Mouse (Mus musculus): Measurements from ENCODE around the gene C1s2. TPM values are rescaled to one million over a fixed set of nuclear protein-coding genes. Genes with fewer than 3 reads are reported as not detected.
"Not testable (repeated sequence)": the region's sequence is repeated elsewhere in the genome, so short reads cannot be mapped to it uniquely, and the experiment has no call there.

Gene C1s2
- polyA plus RNA-seq, 1 experiment, result 0.32 TPM

DNA sequence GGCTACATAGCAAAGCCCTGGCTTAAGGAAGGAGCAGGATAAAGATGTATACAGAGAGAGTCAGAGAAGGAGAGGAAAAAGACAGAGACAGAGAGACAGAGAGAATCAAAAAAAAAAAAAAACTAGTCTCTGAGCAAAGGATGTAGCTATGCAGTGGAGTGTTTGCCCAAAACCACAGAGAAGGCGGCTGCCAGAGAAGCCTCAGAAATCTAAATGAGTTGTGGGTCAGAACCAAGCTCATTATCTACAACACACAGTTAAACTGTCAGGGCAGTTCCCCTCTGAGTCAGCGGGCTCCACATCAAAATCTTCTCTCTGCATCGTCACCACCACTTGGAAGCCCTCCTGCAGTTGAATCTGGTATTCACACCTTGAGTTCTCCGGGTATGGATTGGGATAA is 5.1 kb downstream of the C1s2 start:
- H3K4me3 ChIP-seq (ENCODE audit: control insufficient read depth, low read depth, low read length), result no peak overlapping the region
- no peaks in the 10 kb centered on the region for H3K36me3 ChIP-seq (ENCODE audit: control insufficient read depth, insufficient read depth, low read length)
- TF ChIP-seq POLR2A (IDR thresholded peaks at IDR 0.05; ENCODE audit: control insufficient read depth, low read depth, low read length) (no peak), CTCF (IDR thresholded peaks at IDR 0.05; ENCODE audit: control insufficient read depth, insufficient read depth, insufficient replicate concordance, low read depth, low read length) (no peak)
- H3K27me3 ChIP-seq (ENCODE audit: control insufficient read depth, insufficient read depth, low read length), result no peaks in the 10 kb centered on the region
- no peak overlapping the region for H3K27ac ChIP-seq (ENCODE audit: control insufficient read depth, insufficient read depth, low read depth, low read length)
- H3K4me1 ChIP-seq (ENCODE audit: control insufficient read depth, insufficient read depth, low read length), result no peaks in the 10 kb centered on the region

DNA sequence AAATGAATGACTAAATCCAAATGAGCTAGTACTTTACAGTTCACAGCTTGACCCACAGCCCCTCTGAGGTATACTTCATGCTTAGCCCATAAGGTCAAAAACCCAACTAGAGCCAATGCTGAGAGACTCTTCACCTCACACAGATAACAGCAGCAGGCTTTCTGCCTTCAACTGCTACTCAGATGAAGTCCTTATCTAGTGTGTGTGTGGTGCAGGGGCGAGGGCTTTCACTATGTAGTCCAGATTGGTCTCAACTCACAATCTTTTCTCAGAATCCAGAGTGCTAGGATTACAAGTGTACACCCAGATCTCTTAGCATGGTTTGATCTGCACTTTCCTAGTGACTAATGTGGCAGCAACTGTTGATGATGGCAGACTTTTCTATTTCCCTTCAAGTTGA is 9.7 kb downstream of the C1s2 start:
- not testable (repeated sequence) for H3K27ac ChIP-seq (ENCODE audit: control insufficient read depth, insufficient read depth, low read depth, low read length); H3K4me1 ChIP-seq (ENCODE audit: control insufficient read depth, insufficient read depth, low read length); H3K27me3 ChIP-seq (ENCODE audit: control insufficient read depth, insufficient read depth, low read length); H3K4me3 ChIP-seq (ENCODE audit: control insufficient read depth, low read depth, low read length); H3K36me3 ChIP-seq (ENCODE audit: control insufficient read depth, insufficient read depth, low read length)

DNA sequence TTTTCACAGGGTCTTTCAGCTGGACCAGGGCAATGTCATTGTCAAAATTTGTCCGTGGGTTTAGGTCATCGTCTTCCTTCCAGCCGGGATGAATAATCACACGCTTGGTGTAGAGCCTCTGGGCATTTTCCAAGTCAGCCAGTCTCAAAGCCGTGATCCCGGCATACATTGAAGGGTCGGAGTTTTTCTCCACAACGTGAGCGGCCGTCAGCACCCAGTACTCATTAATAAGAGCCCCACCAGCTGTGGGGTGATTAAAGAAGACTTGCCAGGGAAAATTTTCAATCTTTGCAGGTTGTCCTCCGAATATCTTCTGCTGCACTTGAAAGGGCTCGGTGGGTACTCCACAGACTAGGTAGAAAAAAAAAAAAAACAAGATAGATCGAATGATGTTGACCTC is 10.3 kb downstream of the C1s2 start:
- H3K27ac ChIP-seq (ENCODE audit: control insufficient read depth, insufficient read depth, low read depth, low read length), result no peak overlapping the region
- TF ChIP-seq CTCF (IDR thresholded peaks at IDR 0.05; ENCODE audit: control insufficient read depth, insufficient read depth, insufficient replicate concordance, low read depth, low read length), result no peak
- no peak for TF ChIP-seq POLR2A (IDR thresholded peaks at IDR 0.05; ENCODE audit: control insufficient read depth, low read depth, low read length)
- H3K36me3 ChIP-seq (ENCODE audit: control insufficient read depth, insufficient read depth, low read length), result no peaks in the 10 kb centered on the region
- H3K27me3 ChIP-seq (ENCODE audit: control insufficient read depth, insufficient read depth, low read length), result no peaks in the 10 kb centered on the region
- H3K4me3 ChIP-seq (ENCODE audit: control insufficient read depth, low read depth, low read length), result no peak overlapping the region
- no peaks in the 10 kb centered on the region for H3K4me1 ChIP-seq (ENCODE audit: control insufficient read depth, insufficient read depth, low read length)

DNA sequence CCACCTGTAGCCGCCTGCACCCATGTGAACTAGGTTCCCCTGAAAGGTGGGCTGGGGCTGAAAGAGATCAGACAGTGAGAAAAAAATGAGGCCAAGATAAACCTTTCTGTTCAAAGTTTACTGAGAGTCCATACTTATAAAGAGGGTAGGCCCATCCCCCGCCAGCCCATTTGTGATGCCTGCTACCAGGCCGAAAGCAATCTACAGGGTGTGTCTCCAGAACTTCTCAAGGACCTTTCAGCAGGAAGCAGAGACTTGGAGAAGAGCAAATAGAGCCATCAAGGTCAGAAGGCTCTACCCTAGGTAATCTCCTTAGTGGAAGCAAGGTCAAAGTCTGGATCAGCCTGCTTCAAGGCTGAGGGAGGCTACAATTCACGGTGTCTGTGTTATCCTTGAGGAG is 33.9 kb downstream of the C1s2 start:
- Histone ChIP-seq H3K4me3 (ENCODE audit: control insufficient read depth, low read depth, low read length) (no peak overlapping the region), H3K27ac (ENCODE audit: control insufficient read depth, insufficient read depth, low read depth, low read length) (no peak overlapping the region), H3K36me3 (ENCODE audit: control insufficient read depth, insufficient read depth, low read length) (no peaks in the 10 kb centered on the region), H3K27me3 (ENCODE audit: control insufficient read depth, insufficient read depth, low read length) (no peaks in the 10 kb centered on the region), H3K4me1 (ENCODE audit: control insufficient read depth, insufficient read depth, low read length) (no peaks in the 10 kb centered on the region)
- no peak for TF ChIP-seq POLR2A (IDR thresholded peaks at IDR 0.05; ENCODE audit: control insufficient read depth, low read depth, low read length)
- TF ChIP-seq CTCF (IDR thresholded peaks at IDR 0.05; ENCODE audit: control insufficient read depth, insufficient read depth, insufficient replicate concordance, low read depth, low read length), result no peak

DNA sequence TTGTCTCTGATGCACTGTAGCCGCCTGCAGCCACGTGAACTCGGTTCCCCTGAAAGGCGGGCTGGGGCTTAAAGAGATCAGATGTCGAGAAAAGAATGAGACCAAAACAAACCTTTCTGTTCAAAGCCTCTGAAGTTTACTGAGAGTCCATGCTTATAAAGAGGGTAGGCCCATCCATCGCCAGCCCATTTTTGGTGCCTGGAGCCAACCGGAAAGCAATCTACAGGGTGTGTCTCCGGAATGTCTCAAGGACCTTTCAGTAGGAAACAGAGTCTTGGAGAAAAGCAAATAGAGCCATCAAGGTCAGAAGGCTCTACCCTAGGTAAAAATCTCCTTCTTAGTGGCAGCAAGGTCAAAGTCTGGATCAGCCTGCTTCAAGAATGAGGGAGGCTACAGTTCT is 42.8 kb downstream of the C1s2 start:
- no peaks in the 10 kb centered on the region for H3K4me1 ChIP-seq (ENCODE audit: control insufficient read depth, insufficient read depth, low read length)
- H3K4me3 ChIP-seq (ENCODE audit: control insufficient read depth, low read depth, low read length), result no peak overlapping the region
- H3K27ac ChIP-seq (ENCODE audit: control insufficient read depth, insufficient read depth, low read depth, low read length), result no peak overlapping the region
- H3K27me3 ChIP-seq (ENCODE audit: control insufficient read depth, insufficient read depth, low read length), result no peaks in the 10 kb centered on the region
- H3K36me3 ChIP-seq (ENCODE audit: control insufficient read depth, insufficient read depth, low read length), result no peaks in the 10 kb centered on the region
- TF ChIP-seq CTCF (IDR thresholded peaks at IDR 0.05; ENCODE audit: control insufficient read depth, insufficient read depth, insufficient replicate concordance, low read depth, low read length) (no peak), POLR2A (IDR thresholded peaks at IDR 0.05; ENCODE audit: control insufficient read depth, low read depth, low read length) (no peak)

DNA sequence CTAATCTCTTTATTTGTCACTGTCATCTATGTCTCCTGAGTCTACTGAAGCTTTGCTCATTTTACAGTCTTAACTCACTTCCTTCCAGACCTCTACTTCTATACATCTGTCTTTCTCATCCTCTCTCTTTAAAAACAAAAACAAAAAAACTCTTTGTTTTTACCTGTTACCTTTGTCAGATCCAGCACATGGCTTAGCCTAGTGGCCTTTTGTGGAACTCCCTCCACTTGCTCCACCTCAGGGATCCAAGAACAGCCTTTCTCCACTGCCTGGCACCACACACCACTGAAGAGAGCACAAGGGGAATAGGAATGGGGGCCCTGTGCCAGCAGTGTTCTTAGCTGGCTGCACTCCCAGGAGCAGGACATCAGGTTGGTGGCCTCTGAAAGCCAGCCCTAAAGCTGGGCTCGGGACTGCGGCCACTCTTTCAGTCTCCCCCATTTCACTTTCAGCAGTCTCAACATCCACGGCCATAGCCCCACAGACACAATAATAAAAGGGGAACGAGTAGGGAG is 43.6 kb downstream of the C1s2 start:
- TF ChIP-seq POLR2A (IDR thresholded peaks at IDR 0.05; ENCODE audit: control insufficient read depth, low read depth, low read length) (no peak), CTCF (IDR thresholded peaks at IDR 0.05; ENCODE audit: control insufficient read depth, insufficient read depth, insufficient replicate concordance, low read depth, low read length) (no peak)
- no peak overlapping the region for H3K27ac ChIP-seq (ENCODE audit: control insufficient read depth, insufficient read depth, low read depth, low read length)
- H3K27me3 ChIP-seq (ENCODE audit: control insufficient read depth, insufficient read depth, low read length), result no peaks in the 10 kb centered on the region
- H3K4me1 ChIP-seq (ENCODE audit: control insufficient read depth, insufficient read depth, low read length), result no peaks in the 10 kb centered on the region
- H3K4me3 ChIP-seq (ENCODE audit: control insufficient read depth, low read depth, low read length), result no peak overlapping the region
- no peaks in the 10 kb centered on the region for H3K36me3 ChIP-seq (ENCODE audit: control insufficient read depth, insufficient read depth, low read length)

DNA sequence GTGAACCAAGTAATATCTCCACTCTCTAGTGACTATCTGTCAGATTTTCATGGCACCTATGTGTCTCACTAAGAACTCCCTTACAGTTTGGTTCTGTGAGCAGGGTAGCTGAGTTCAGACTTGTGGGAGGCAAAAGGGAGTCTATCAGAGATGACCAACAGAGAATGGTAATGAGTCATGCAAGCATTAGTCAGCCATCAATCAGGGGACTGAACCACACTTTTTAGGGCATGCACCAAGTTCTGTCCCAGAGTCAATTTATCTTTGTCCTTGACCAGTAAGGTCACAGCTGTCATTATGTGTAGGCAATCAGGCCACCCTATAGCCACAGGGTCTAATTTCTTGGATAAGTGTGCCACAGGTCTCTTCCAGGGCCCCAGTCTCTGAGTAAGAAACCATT is 47.1 kb downstream of the C1s2 start:
- Histone ChIP-seq H3K36me3 (ENCODE audit: control insufficient read depth, insufficient read depth, low read length) (no peaks in the 10 kb centered on the region), H3K4me1 (ENCODE audit: control insufficient read depth, insufficient read depth, low read length) (no peaks in the 10 kb centered on the region), H3K27me3 (ENCODE audit: control insufficient read depth, insufficient read depth, low read length) (no peaks in the 10 kb centered on the region), H3K4me3 (ENCODE audit: control insufficient read depth, low read depth, low read length) (no peak overlapping the region), H3K27ac (ENCODE audit: control insufficient read depth, insufficient read depth, low read depth, low read length) (no peak overlapping the region)
- TF ChIP-seq POLR2A (IDR thresholded peaks at IDR 0.05; ENCODE audit: control insufficient read depth, low read depth, low read length) (no peak), CTCF (IDR thresholded peaks at IDR 0.05; ENCODE audit: control insufficient read depth, insufficient read depth, insufficient replicate concordance, low read depth, low read length) (no peak)

DNA sequence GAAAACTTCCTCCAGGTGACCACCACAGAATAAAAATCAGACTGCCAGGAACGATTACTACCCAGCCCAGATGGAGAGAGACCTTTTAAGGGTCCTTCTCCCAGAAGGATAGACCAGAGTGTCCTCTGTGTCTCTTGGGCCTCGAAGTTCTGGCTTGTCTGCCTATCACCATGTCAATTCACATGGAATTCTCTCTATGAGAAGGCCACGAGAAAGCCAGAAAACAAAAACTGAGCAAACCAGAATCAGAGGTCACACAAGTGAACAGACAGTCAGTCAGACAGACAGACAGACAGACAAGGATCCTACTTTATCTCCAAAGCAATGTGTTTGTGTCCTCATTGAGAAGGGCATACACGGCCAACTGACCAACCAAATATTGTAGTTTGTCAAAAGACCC is 49.6 kb downstream of the C1s2 start:
- Histone ChIP-seq H3K36me3 (ENCODE audit: control insufficient read depth, insufficient read depth, low read length) (no peaks in the 10 kb centered on the region), H3K27ac (ENCODE audit: control insufficient read depth, insufficient read depth, low read depth, low read length) (no peak overlapping the region), H3K4me3 (ENCODE audit: control insufficient read depth, low read depth, low read length) (no peak overlapping the region), H3K27me3 (ENCODE audit: control insufficient read depth, insufficient read depth, low read length) (no peaks in the 10 kb centered on the region), H3K4me1 (ENCODE audit: control insufficient read depth, insufficient read depth, low read length) (no peaks in the 10 kb centered on the region)
- TF ChIP-seq CTCF (IDR thresholded peaks at IDR 0.05; ENCODE audit: control insufficient read depth, insufficient read depth, insufficient replicate concordance, low read depth, low read length), result no peak
- no peak for TF ChIP-seq POLR2A (IDR thresholded peaks at IDR 0.05; ENCODE audit: control insufficient read depth, low read depth, low read length)
